Mouse (Mus musculus) thymus, postnatal 25 days (tissue): ENCODE results near the gene Emc9.
A peak's percentile ranks its signal among the peaks of the same experiment; 100 is the strongest.

Source experiments
- DNase-seq: peaks from one replicate; pipeline ENCODE4 v3.0.0; 2022

Emc9 gene

GRCm38 (mm10) chr14:55584702-55585565 lies at the start of gene Emc9:
Emc9 (minus strand) TSS chr14:55585302.
- DNase-seq: peak; percentile 48

DNA sequence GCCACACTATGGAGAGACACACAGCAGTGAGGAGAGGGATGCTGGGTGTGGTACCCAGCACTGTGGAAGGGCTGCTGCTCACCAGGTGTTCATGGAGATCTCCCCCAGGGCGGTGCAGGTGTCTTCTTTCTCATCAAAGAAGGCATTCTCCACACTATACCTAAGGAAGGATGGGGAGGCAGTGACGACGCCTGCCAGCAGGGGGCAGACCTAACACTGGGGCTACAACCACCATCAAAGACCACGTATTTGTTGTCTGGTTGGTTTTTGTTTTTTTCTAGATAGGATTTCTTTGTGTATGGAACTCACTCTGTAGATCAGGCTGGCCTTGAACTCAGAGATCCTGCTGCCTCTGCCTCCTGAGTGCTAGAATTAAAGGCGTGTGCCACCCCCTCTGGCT lies 44.2 kb upstream of the Emc9 start:
- peak; percentile 82 for DNase-seq

DNA sequence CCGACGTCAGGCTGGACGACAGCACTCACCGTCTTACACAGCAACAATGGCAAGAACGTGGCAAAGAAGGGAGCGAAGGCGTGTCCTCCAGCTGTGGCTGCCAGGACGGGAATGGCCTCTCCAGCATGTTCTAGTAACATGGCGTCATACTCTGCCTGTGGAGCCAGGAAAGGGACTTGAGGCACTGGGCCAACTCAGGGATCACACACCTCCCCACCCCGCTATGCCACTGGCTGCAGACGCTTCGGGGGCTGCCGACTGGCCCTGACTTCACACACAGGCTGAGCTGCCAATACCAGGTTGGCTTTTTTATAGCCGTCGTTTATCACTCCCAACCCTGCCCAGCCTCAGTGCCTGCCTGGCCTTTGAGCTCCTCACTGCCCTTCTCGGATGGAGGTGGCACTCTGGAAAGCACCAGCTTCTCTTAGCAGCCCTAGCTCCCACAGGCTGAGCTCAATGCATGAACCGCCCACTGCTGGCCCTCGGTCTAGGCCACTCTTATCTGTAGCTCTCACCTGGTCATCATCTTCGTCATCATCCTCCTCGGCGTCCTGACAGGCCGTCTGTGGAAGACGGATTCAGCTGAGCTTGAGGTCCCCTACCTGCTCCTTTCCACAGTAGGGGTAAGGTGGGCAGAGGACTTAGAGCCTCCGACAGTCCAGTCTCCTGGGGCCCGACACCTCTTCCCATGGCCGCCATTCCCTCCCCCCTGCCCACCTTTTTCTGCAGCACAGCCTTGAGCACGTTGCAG lies 43.1 kb upstream of the Emc9 start:
- DNase-seq: no peak

DNA sequence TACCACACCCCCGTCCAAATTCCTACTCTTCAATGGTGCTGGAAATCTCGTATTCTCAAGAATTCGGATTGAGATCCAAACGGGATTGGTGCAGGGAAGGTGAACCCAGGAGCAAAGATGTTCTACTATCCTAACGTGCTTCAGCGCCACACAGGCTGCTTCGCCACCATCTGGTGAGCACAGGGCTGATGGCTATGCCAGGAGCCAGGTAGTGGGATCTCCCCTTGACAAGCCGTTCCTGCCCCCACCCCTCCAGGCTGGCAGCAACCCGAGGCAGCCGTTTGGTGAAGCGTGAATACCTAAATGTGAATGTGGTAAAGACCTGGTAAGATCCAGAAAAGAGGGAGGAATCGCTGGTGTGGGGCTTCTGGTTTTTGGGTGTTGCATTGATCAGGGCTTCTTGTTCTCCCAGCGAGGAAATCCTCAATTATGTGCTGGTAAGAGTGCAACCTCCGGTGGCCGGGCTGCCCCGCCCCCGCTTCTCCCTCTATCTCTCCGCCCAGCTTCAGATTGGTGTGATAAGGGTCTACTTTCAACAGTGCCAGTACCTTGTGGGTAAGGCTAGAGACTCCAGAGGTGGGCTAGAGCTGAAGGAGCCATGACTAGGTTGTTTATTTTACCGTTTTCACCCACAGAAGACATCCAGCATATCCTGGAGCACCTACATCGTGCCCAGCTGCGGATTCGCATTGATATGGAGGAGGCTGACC lies 33.5 kb upstream of the Emc9 start:
- no peak for DNase-seq

DNA sequence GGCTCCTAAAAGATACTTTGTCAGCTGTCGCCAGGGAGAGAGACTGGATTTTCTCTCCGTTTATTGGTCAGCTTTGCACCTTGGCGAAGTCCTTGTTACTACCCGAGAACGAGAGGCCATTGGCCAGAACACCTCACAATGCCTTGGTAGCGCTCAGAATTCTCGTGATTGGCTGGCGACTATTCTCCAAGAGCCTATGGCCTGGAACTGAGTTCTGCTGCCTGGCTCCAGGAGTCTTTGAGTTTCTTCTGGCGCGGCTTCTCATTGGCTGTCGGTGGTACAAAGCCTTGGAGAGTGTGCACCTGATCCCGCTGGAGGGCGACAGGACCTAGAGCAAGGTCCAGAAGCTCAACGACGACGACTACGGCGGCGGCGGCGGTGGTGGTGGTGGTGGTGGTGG lies 32.7 kb upstream of the Emc9 start, which contains the start of gene Rec8:
Gene Rec8, plus strand, starts transcription at position 216 of the 400 bp plus-strand sequence.
- DNase-seq: no peak

GRCm38 (mm10) chr14:55616844-55617243 lies 31.7 kb upstream of the Emc9 start:
- DNase-seq: no peak

- DNase-seq: no peak
Measured at GRCm38 (mm10) chr14:55615876-55616275, 30.8 kb upstream of the Emc9 start.

- no peak for DNase-seq
Measured at GRCm38 (mm10) chr14:55614565-55615178, 29.6 kb upstream of the Emc9 start.

DNA sequence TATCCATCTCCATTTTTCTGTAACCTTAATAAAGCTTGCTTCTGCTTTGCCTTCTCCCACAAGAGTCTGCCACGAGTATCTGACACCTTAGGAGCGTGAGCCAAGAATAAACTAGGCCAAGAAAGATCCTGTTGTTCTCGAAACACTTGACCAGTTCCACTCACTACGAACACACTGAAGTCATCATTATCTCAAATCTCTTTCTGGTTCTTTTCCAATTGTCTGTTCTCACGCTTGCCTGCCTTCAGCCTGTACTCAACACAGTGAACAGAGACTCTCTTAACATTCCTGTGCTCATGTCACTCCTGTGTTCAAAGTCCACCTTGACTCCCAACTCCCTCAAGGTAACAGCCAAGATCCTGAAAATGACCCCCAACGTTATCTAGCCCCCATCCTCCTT lies 28.2 kb upstream of the Emc9 start:
- no peak for DNase-seq

DNA sequence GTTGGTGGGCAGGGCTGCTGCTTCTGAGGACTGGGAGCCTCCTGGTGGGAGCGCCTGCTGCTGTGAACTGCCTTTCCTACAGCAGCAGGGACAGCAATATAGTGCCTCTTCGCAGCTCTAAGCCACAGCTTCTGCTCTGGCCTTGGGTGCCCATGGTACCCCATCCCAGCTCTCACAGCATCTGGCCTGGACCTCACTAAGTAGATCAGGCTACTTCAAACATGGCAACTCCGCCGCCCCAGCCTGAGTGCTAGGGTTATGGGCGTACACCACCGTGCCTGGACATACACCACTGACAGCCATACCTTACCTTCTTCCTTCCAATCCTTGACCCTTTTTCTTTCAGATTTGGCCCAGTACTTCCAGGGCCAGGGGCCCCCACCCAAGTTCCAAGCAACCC lies 23.2 kb upstream of the Emc9 start:
- DNase-seq: no peak

DNA sequence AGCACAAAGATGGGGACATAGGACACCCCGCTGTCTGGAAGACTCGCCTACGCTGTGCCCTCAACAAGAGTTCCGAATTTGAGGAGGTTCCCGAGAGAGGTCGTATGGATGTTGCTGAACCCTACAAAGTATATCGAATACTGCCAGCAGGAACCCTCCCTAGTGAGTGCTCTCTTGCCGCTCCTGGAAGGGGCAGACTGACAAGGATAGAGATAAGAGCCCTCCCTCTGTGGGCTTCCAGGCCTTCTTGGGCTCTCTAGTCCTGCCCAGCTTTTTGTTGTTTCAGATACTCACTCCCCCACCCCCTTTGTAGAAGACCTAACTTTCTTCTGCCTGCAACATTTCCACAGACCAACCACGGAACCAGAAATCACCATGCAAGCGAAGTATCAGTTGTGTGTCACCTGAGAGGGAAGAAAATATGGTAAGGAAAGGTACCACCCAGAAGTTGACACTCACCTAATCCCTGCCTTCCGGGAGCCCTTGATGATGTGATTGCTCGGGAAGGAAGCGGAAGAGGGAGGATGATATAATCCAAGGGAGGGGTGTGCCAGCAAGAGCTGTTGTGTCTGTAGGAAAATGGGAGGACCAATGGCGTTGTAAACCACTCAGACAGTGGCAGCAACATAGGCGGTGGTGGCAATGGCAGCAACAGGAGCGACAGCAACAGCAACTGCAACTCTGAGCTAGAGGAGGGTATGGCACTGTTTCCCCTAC lies 20.8 kb upstream of the Emc9 start:
- no peak for DNase-seq

GRCm38 (mm10) chr14:55604823-55605222 lies 19.7 kb upstream of the Emc9 start:
- DNase-seq: no peak

GRCm38 (mm10) chr14:55603633-55604576 lies 18.8 kb upstream of the Emc9 start:
- DNase-seq: peak; percentile 97

DNA sequence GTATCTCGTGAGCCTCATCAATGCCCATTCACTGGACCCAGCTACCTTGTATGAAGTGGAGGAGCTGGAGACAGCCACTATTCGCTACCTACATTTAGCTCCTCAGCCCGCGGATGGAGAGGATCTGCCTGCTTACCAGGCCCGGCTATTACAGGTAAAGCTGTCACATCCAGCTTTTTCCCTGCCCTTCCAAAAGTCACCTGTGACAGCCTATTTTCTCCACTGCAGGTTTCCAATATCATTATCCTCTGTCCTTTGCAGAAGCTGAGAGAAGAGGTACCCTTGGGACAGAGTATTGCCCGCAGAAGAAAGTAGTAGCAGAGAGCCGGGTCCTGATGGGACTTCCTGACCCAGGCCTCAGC lies 18.1 kb upstream of the Emc9 start, which contains the start of gene Irf9:
Gene Irf9, plus strand, starts transcription at position 301 of the 362 bp plus-strand sequence.
- no peak for DNase-seq

- DNase-seq: no peak
Measured at GRCm38 (mm10) chr14:55598521-55599390, 13.7 kb upstream of the Emc9 start.

DNA sequence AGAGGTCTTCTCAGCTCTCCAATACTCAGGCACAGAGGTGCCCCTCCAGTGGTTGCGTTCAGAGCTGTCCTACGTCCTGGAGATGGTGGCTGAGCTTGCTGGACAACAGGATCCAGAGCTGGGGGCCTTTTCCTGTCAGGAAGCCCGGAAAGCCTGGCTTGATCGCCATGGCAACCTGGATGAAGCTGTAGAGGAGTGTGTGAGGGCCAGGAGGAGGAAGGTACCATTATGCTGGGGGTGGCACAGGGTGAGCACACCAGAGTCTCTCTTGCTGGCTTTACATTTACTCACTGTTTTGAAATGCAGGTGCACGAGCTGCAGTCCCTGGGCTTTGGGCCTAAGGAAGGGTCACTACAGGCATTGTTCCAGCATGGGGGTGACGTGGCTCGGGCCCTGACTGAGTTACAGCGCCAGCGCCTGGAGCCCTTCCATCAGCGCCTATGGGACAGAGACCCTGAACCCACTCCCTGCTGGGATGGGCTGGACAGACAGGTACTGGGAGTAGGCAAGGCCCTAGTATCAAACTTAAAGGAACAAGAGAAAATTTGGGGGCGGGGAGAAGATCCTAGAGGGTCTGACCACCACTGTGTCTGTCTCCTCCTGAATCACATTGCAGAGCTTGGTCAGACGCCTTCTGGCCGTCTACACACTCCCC lies 11.1 kb upstream of the Emc9 start:
- no peak for DNase-seq

DNA sequence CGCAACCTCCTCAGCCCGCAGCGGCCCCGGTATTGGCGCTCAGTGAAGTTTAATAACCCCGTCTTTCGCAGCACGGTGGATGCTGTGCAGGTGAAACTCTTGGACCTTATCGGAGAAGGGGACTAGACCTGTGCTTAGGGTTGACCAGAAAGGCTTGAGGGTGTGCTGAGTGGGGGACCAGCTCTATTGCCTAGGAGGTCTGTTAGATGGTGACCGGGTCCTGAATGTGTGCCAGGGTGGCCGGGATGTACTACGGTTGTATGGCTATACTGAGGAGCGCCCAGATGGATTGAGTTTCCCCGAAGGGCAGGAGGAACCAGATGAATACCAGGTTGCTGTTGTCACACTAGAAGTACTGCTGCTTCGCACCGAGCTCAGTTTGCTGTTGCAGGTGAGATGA lies 7.1 kb upstream of the Emc9 start:
- DNase-seq: no peak

DNA sequence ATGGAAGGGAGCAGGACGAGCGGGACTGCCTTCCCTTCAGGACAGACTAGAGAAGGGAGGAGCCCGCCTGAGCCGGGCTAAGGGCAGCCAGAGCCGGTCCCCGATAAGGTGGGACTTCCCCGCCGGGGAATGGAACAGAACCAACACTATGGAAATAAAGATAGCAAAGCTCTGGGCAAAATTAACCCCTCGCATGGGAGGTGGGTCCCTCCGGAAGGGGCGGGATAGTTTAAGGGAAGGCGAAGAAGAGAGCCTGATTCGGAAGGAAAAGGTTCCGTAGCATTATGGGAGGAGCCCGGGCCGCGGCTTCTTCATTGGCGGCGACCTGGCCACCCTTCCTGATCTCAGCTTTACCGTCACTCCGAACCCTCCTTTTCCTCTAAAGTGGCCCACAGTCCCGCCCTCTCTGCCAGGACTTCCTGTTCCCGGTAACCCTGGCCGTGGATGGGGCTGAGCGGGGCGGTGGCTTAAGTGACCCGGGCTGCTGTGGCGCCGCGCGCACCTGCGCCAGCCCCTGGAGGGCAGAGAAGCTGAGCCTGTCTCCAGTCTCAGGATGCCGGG lies 6.3 kb upstream of the Emc9 start, which contains the start of gene Rnf31:
Gene Rnf31, plus strand, starts transcription at position 378 of the 561 bp plus-strand sequence.
- DNase-seq: peak; percentile 87

- DNase-seq: peak; percentile 73
Measured at GRCm38 (mm10) chr14:55590748-55591330, 5.7 kb upstream of the Emc9 start, which contains the start of gene Psme2. Psme2 (minus strand) TSS chr14:55591113.
